Mouse (Mus musculus): Measurements from ENCODE around the gene Cox6a2. TPM values are rescaled to one million over a fixed set of nuclear protein-coding genes. Genes with fewer than 3 reads are reported as not detected.
"Not testable (repeated sequence)": the region's sequence is repeated elsewhere in the genome, so short reads cannot be mapped to it uniquely, and the experiment has no call there.

Cox6a2 gene
- polyA plus RNA-seq, 1 experiment = not detected

DNA sequence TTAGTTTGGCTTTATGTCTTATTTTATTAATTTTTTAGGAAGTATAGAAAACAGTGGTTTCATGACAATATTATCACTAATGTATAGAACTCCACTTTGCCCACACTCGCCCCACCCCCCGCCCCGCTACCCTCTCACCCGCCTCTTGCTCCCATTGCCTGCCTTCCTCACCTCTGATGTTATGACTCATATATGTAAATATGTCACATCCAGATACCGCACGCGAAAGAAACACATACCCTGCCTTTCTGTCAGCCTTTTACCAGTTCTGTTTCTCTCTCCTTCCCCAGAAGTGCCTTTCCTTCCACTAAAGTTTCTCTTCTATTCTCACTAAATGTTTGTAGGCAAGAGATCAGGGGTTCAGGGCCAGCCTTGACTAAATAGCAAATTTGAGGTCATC is 39.8 kb downstream of the Cox6a2 start:
- no peak overlapping the region for H3K4me3 ChIP-seq (ENCODE audit: low read depth, low read length)
- no peaks in the 10 kb centered on the region for H3K9me3 ChIP-seq (replicated peaks; ENCODE audit: control insufficient read depth, insufficient read depth, low read length, poor library complexity, severe bottlenecking)
- H3K27me3 ChIP-seq (ENCODE audit: control insufficient read depth, insufficient read depth, low read length, poor library complexity, severe bottlenecking) = no peaks in the 10 kb centered on the region
- no peak overlapping the region for H3K27ac ChIP-seq (ENCODE audit: insufficient read depth, low read length)
- no peak overlapping the region for H3K9ac ChIP-seq (ENCODE audit: low read depth, poor library complexity, severe bottlenecking)
- H3K36me3 ChIP-seq (ENCODE audit: control insufficient read depth, insufficient read depth, low read length, poor library complexity, severe bottlenecking) = no peaks in the 10 kb centered on the region
- no peak for TF ChIP-seq EP300 (IDR thresholded peaks at IDR 0.05; ENCODE audit: insufficient read depth, low read depth, low read length)
- no peaks in the 10 kb centered on the region for H3K4me1 ChIP-seq (ENCODE audit: control insufficient read depth, insufficient read depth, low read length)

DNA sequence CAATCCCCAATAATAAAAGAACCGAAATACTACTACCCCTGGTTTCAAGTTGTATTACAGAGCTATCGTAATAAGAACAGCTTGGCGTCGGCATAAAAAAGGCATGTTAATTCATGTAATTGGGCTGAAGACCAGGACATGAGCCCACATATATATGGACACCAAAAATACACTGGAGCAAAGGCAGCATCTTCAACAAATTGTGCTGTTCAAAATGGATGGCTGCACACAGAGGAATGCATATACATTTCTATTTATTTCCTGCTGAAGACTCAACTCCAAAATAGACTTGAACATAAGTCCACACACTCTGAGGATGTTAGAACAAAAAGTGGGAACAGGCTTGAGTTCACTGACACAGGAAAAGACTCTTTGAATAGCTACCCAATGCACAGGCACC is 42.2 kb downstream of the Cox6a2 start:
- Histone ChIP-seq H3K27ac (ENCODE audit: insufficient read depth, low read length) (no peak overlapping the region), H3K36me3 (ENCODE audit: control insufficient read depth, insufficient read depth, low read length, poor library complexity, severe bottlenecking) (no peaks in the 10 kb centered on the region), H3K9ac (ENCODE audit: low read depth, poor library complexity, severe bottlenecking) (no peak overlapping the region), H3K9me3 (replicated peaks; ENCODE audit: control insufficient read depth, insufficient read depth, low read length, poor library complexity, severe bottlenecking) (no peaks in the 10 kb centered on the region), H3K4me3 (ENCODE audit: low read depth, low read length) (no peak overlapping the region), H3K4me1 (ENCODE audit: control insufficient read depth, insufficient read depth, low read length) (no peaks in the 10 kb centered on the region), H3K27me3 (ENCODE audit: control insufficient read depth, insufficient read depth, low read length, poor library complexity, severe bottlenecking) (no peaks in the 10 kb centered on the region)
- TF ChIP-seq CTCF (IDR thresholded peaks at IDR 0.05; ENCODE audit: low read depth, low read length) (no peak), POLR2A (IDR thresholded peaks at IDR 0.05; ENCODE audit: insufficient read depth, low read length) (no peak), EP300 (IDR thresholded peaks at IDR 0.05; ENCODE audit: insufficient read depth, low read depth, low read length) (no peak)

DNA sequence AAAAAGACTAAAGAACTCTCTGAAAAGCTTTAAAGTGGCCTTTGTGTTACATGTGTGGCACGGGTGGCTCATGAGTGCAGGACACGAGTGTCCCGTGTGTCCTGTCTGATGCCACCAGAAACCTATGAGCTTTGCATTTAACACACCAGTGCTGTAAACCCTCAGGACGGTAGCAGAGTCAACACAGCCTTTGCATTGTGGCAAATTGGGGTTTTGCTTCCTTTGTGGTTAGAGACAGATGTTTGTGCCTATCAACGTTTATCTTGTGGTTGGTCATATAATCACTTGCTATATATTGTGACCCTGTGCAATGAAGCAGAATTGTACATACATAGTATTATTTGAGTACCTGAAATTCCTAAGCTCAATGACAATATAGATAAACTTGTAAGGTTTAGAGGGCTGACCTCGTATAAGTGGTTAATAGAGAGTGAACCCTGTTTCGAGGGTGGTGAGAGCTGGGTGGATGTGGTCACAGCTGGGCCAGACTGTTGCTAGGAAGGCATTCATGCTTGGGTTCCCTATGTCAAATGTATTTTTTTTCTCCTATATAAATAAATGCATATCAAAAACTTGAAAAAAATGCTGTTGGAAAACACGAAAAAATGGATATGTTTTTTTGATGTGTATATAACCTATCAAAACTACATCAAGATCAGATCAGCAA is 47.4 kb downstream of the Cox6a2 start:
- H3K27me3 ChIP-seq (ENCODE audit: control insufficient read depth, insufficient read depth, low read length, poor library complexity, severe bottlenecking); H3K4me1 ChIP-seq (ENCODE audit: control insufficient read depth, insufficient read depth, low read length); H3K4me3 ChIP-seq (ENCODE audit: low read depth, low read length); H3K9me3 ChIP-seq (replicated peaks; ENCODE audit: control insufficient read depth, insufficient read depth, low read length, poor library complexity, severe bottlenecking); H3K36me3 ChIP-seq (ENCODE audit: control insufficient read depth, insufficient read depth, low read length, poor library complexity, severe bottlenecking); H3K9ac ChIP-seq (ENCODE audit: low read depth, poor library complexity, severe bottlenecking); H3K27ac ChIP-seq (ENCODE audit: insufficient read depth, low read length): not testable (repeated sequence)

Other genes with a start within 250 kb of the Cox6a2 start
- gene Fus, start 238.9 kb downstream of the Cox6a2 start, polyA plus RNA-seq (2011; ENCODE audit: insufficient read depth, insufficient read length, low read depth, missing spikeins) = 1,572 and 1,655 TPM in 2 replicates
- gene Pycard, start 212.5 kb downstream of the Cox6a2 start, polyA plus RNA-seq (2011; ENCODE audit: insufficient read depth, insufficient read length, low read depth, missing spikeins) = 25.0 and 29.8 TPM in 2 replicates
- 0.56 TPM in 1 of 2 replicates, not detected in the other for gene Trim72, start 202.4 kb downstream of the Cox6a2 start, polyA plus RNA-seq (2011; ENCODE audit: insufficient read depth, insufficient read length, low read depth, missing spikeins)
- not detected in 2 replicates for gene Itgam, start 143.7 kb downstream of the Cox6a2 start, polyA plus RNA-seq (2011; ENCODE audit: insufficient read depth, insufficient read length, low read depth, missing spikeins)
- not detected in 2 replicates for gene Gm49368, start 143.7 kb downstream of the Cox6a2 start, polyA plus RNA-seq (2011; ENCODE audit: insufficient read depth, insufficient read length, low read depth, missing spikeins)
- gene Itgax, start 76.8 kb downstream of the Cox6a2 start, polyA plus RNA-seq (2011; ENCODE audit: insufficient read depth, insufficient read length, low read depth, missing spikeins) = not detected in 2 replicates
- not detected in 2 replicates for gene Itgad, start 52.0 kb downstream of the Cox6a2 start, polyA plus RNA-seq (2011; ENCODE audit: insufficient read depth, insufficient read length, low read depth, missing spikeins)
- 3.0 and 3.4 TPM in 2 replicates for gene Armc5, start 31.0 kb upstream of the Cox6a2 start, polyA plus RNA-seq (2011; ENCODE audit: insufficient read depth, insufficient read length, low read depth, missing spikeins)
- 1.3 and 1.5 TPM in 2 replicates for gene 9130023H24Rik, start 31.6 kb upstream of the Cox6a2 start, polyA plus RNA-seq (2011; ENCODE audit: insufficient read depth, insufficient read length, low read depth, missing spikeins)
- 6.0 and 9.2 TPM in 2 replicates for gene Tgfb1i1, start 40.4 kb upstream of the Cox6a2 start, polyA plus RNA-seq (2011; ENCODE audit: insufficient read depth, insufficient read length, low read depth, missing spikeins)
- not detected in 2 replicates for gene Slc5a2, start 59.3 kb upstream of the Cox6a2 start, polyA plus RNA-seq (2011; ENCODE audit: insufficient read depth, insufficient read length, low read depth, missing spikeins)
- gene BC017158, start 91.8 kb upstream of the Cox6a2 start, polyA plus RNA-seq (2011; ENCODE audit: insufficient read depth, insufficient read length, low read depth, missing spikeins) = 7.5 and 9.3 TPM in 2 replicates
- gene Rgs10, start 212.4 kb upstream of the Cox6a2 start, polyA plus RNA-seq (2011; ENCODE audit: insufficient read depth, insufficient read length, low read depth, missing spikeins) = 6.0 and 6.3 TPM in 2 replicates